Mouse (Mus musculus) lung, postnatal 0 days (tissue): ENCODE results near the gene Gm10282. TPM values are rescaled to one million over a fixed set of nuclear protein-coding genes. Genes with fewer than 3 reads are reported as not detected.
A peak's percentile ranks its signal among the peaks of the same experiment; 100 is the strongest.

Experiments used
- ATAC-seq: fragments of 200-750 bp; cut with Nextera tagmentation; 2 replicates; pipeline ENCODE4 v1.8.0; 2017; ENCODE audit warnings: moderate library complexity
- DNase-seq: peaks from one replicate; pipeline ENCODE4 v3.0.0-alpha.2; 2016; ENCODE audit warnings: low spot score
- H3K27ac ChIP-seq: fragments of 300-500 bp; sonication (generic); 2 replicates; pipeline ENCODE4 v1.5.1; 2014; ENCODE audit warnings: antibody characterized with exemption, mild to moderate bottlenecking, low read length, mixed read lengths
- H3K27me3 ChIP-seq: fragments of 300-500 bp; sonication (generic); replicated peaks from 2 replicates; pipeline ENCODE4 v1.6.1; 2014; ENCODE audit warnings: low read length, mixed read lengths; ENCODE audit not compliant: insufficient read depth
- H3K36me3 ChIP-seq: fragments of 300-500 bp; sonication (generic); 2 replicates; pipeline ENCODE4 v1.6.1; 2014; ENCODE audit warnings: low read length, mixed read lengths; ENCODE audit not compliant: insufficient read depth
- H3K4me1 ChIP-seq: fragments of 300-500 bp; sonication (generic); 2 replicates; pipeline ENCODE4 v1.6.1; 2014; ENCODE audit warnings: antibody characterized with exemption, low read depth, low read length, mixed read lengths; ENCODE audit not compliant: insufficient read depth
- H3K4me2 ChIP-seq: fragments of 300-500 bp; sonication (generic); replicated peaks from 2 replicates; pipeline ENCODE4 v1.6.1; 2014; ENCODE audit warnings: low read depth, mild to moderate bottlenecking, low read length, moderate library complexity, mixed read lengths
- H3K4me3 ChIP-seq: fragments of 300-500 bp; sonication (generic); 2 replicates; pipeline ENCODE4 v1.5.1; 2014; ENCODE audit warnings: low read depth, low read length
- H3K9ac ChIP-seq: fragments of 300-500 bp; sonication (generic); replicated peaks from 2 replicates; pipeline ENCODE4 v1.6.1; 2014; ENCODE audit warnings: low read depth, mild to moderate bottlenecking
- H3K9me3 ChIP-seq: fragments of 300-500 bp; sonication (generic); 2 replicates; pipeline ENCODE4 v1.6.1; 2016; ENCODE audit warnings: low read length, mixed read lengths
- CTCF ChIP-seq: IDR thresholded peaks from 2 replicates; pipeline ENCODE4 v1.5.1; 2016; ENCODE audit warnings: antibody characterized with exemption, mild to moderate bottlenecking
- EP300 ChIP-seq: IDR thresholded peaks from 2 replicates; pipeline ENCODE4 v1.6.1; 2016; ENCODE audit warnings: antibody characterized with exemption, mild to moderate bottlenecking, control low read depth
- WGBS: fragments of 180-500 bp; shearing (Covaris S2); extraction: QIAGEN DNeasy Blood & Tissue Kit; methylation state at CpG from one replicate; pipeline ENCODE4 v1.1.7; 2014; 5-methylcytosine and 5-hydroxymethylcytosine counted together
- polyA plus RNA-seq: library from polyadenylated mRNA; unstranded; fragments of >200 nt; fragmentation: Nextera tagmentation; extraction: Ambion mirVana; gene quantifications from 2 replicates; pipeline ENCODE4 v1.2.1, GENCODE M21; 2015

Gene Gm10282
- polyA plus RNA-seq, 1 experiment from 2014 or later = 5.7 TPM

DNA sequence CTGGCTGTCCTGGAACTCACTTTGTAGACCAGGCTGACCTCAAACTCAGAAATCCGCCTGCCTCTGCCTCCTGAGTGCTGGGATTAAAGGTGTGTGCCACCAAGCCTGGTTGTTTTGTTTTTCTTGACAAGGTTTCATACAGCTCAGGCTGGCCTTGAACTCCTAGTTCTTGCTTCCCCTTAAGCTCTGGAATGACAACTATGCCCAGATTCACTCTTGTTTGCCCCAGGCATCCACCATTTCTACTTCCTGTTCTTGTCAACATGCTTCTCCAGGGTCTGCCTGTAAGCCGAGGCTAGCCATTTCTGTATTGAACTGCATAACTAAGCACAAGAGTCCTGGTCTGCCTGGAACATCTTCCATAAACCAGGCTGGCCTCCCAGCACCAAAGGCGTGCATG, 24.1 kb upstream of the Gm10282 start:
- DNase-seq = no peak
- no peak overlapping the region for H3K4me2 ChIP-seq
- ATAC-seq = no peak
- H3K4me3 ChIP-seq = no peak overlapping the region
- TF ChIP-seq CTCF (no peak), EP300 (no peak)
- no peaks in the 10 kb centered on the region for H3K9me3 ChIP-seq
- H3K36me3 ChIP-seq = no peaks in the 10 kb centered on the region
- no peak overlapping the region for H3K27ac ChIP-seq
- no peaks in the 10 kb centered on the region for H3K4me1 ChIP-seq
- no peak overlapping the region for H3K9ac ChIP-seq
- WGBS = 86% methylated on average over 3 of the region's 3 CpGs
- H3K27me3 ChIP-seq = no peaks in the 10 kb centered on the region

DNA sequence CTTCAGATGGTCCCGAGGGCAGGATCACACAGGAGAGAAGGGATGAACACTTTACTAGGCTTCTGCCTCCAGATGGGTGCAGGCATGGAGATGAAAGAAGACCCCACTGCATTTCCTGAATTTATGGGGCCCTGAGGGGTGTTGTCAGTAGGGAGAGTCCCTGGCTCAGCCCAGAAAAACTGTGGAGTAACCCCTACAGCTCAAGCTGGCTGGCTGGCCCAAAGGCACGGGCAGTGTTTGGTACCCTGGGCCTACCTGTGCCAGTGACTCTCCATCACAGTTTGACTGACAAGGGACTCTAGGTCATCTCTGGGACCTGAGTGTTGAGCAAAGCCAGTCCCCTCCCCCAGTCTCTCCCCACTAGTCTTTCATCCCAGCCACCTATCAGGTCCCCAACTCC, 19.6 kb upstream of the Gm10282 start:
- WGBS = 56% methylated on average over 2 of the region's 2 CpGs
- H3K4me2 ChIP-seq = no peak overlapping the region
- DNase-seq (peak; percentile 35), ATAC-seq (peak; percentile 25)
- no peaks in the 10 kb centered on the region for H3K4me1 ChIP-seq
- 0 out of 2 replicates have a peak, but pooled peaks cover 16% of the 10 kb centered on the region for H3K36me3 ChIP-seq
- H3K4me3 ChIP-seq = no peak overlapping the region
- no peaks in the 10 kb centered on the region for H3K9me3 ChIP-seq
- TF ChIP-seq EP300 (no peak), CTCF (no peak)
- 0 out of 2 replicates have a peak, but pooled peaks cover 7% of the 10 kb centered on the region for H3K27me3 ChIP-seq
- no peak overlapping the region for H3K27ac ChIP-seq
- H3K9ac ChIP-seq = no peak overlapping the region

- TF ChIP-seq EP300 (peak; percentile 19; the same call in 1 of the 2 replicates), CTCF (no peak)
- 73% methylated on average over 10 of the region's 10 CpGs for WGBS
Observed at GRCm38 (mm10) chr8:72324036-72324706, 19.1 kb upstream of the Gm10282 start.

GRCm38 (mm10) chr8:72323131-72323725, 18.2 kb upstream of the Gm10282 start:
- no peaks in the 10 kb centered on the region for H3K4me1 ChIP-seq
- TF ChIP-seq EP300 (0 out of 2 replicates have a peak, but pooled peaks have one; percentile 11), CTCF (no peak)
- no peaks in the 10 kb centered on the region for H3K9me3 ChIP-seq
- peak overlapping the region; percentile 77; the same call in 1 of the 2 replicates for H3K9ac ChIP-seq
- 0 out of 2 replicates have a peak, but pooled peaks cover 16% of the 10 kb centered on the region for H3K36me3 ChIP-seq
- peak overlapping the region; percentile 82 for H3K4me2 ChIP-seq
- peak overlapping the region; percentile 66 for H3K27ac ChIP-seq
- no peak for DNase-seq
- H3K4me3 ChIP-seq = peak overlapping the region; percentile 79; the same call in 1 of the 2 replicates
- no peak for ATAC-seq
- 44% methylated on average over 6 of the region's 6 CpGs for WGBS
- H3K27me3 ChIP-seq = 0 out of 2 replicates have a peak, but pooled peaks cover 7% of the 10 kb centered on the region

More at GRCm38 (mm10) chr8:72324036-72324706, 19.1 kb upstream of the Gm10282 start:
- Histone ChIP-seq H3K27me3 (0 out of 2 replicates have a peak, but pooled peaks cover 7% of the 10 kb centered on the region), H3K9me3 (no peaks in the 10 kb centered on the region), H3K4me3 (no peak overlapping the region), H3K4me1 (no peaks in the 10 kb centered on the region), H3K4me2 (no peak overlapping the region), H3K27ac (no peak overlapping the region), H3K9ac (no peak overlapping the region), H3K36me3 (0 out of 2 replicates have a peak, but pooled peaks cover 16% of the 10 kb centered on the region)
- DNase-seq (peak; percentile 32), ATAC-seq (peak; percentile 25)

- Histone ChIP-seq H3K4me3 (peak overlapping the region; percentile 79), H3K4me1 (0 out of 2 replicates have a peak, but pooled peaks cover 3% of the 10 kb centered on the region), H3K4me2 (peak overlapping the region; percentile 82), H3K27me3 (0 out of 2 replicates have a peak, but pooled peaks cover 7% of the 10 kb centered on the region), H3K36me3 (0 out of 2 replicates have a peak, but pooled peaks cover 16% of the 10 kb centered on the region), H3K9ac (peak overlapping the region; percentile 77), H3K9me3 (no peaks in the 10 kb centered on the region), H3K27ac (peak overlapping the region; percentile 66)
- WGBS = 28% methylated on average over 7 of the region's 7 CpGs
- no peak for ATAC-seq
- peak; percentile 76 for DNase-seq
- TF ChIP-seq CTCF (no peak), EP300 (no peak)
Observed at GRCm38 (mm10) chr8:72322471-72322889, 17.4 kb upstream of the Gm10282 start.
